Mouse (Mus musculus) intestine, embryonic 16.5 days (tissue): Measurements from ENCODE around the gene Prr12. TPM values are rescaled to one million over a fixed set of nuclear protein-coding genes. Genes with fewer than 3 reads are reported as not detected.

Experiments used
- ATAC-seq: fragments of 200-750 bp; cut with Nextera tagmentation; 2 replicates; pipeline ENCODE4 v1.8.0; 2017; ENCODE audit warnings: moderate TSS enrichment, moderate library complexity
- H3K27ac ChIP-seq: fragments of 300-500 bp; sonication (generic); 2 replicates; pipeline ENCODE4 v1.5.1; 2014; ENCODE audit warnings: mild to moderate bottlenecking, low read length
- H3K27me3 ChIP-seq: fragments of 300-500 bp; sonication (generic); replicated peaks from 2 replicates; pipeline ENCODE4 v1.6.1; 2014; ENCODE audit warnings: low read length, control low read depth, mixed read lengths; ENCODE audit not compliant: control insufficient read depth, insufficient read depth
- H3K36me3 ChIP-seq: fragments of 300-500 bp; sonication (generic); 2 replicates; pipeline ENCODE4 v1.6.1; 2014; ENCODE audit warnings: low read length, control low read depth; ENCODE audit not compliant: control insufficient read depth, insufficient read depth
- H3K4me1 ChIP-seq: fragments of 300-500 bp; sonication (generic); 2 replicates; pipeline ENCODE4 v1.6.1; 2014; ENCODE audit warnings: low read length, control low read depth, mixed read lengths; ENCODE audit not compliant: control insufficient read depth, insufficient read depth
- H3K4me2 ChIP-seq: fragments of 300-500 bp; sonication (generic); 2 replicates; pipeline ENCODE4 v1.6.1; 2014; ENCODE audit warnings: low read depth, low read length, control low read depth
- H3K4me3 ChIP-seq: fragments of 300-500 bp; sonication (generic); 2 replicates; pipeline ENCODE4 v1.5.1; 2014; ENCODE audit warnings: mild to moderate bottlenecking, low read length
- H3K9ac ChIP-seq: fragments of 300-500 bp; sonication (generic); 2 replicates; pipeline ENCODE4 v1.6.1; 2014; ENCODE audit warnings: low read depth, low read length
- H3K9me3 ChIP-seq: fragments of 300-500 bp; sonication (generic); 2 replicates; pipeline ENCODE4 v1.6.1; 2016; ENCODE audit warnings: low read length, control low read depth; ENCODE audit not compliant: control insufficient read depth
- WGBS: fragments of 180-500 bp; shearing (Covaris S2); extraction: QIAGEN DNeasy Blood & Tissue Kit; methylation state at CpG from one replicate; pipeline ENCODE4 v1.1.7; 2014; 5-methylcytosine and 5-hydroxymethylcytosine counted together
- polyA plus RNA-seq: library from polyadenylated mRNA; unstranded; fragments of >200 nt; fragmentation: Nextera tagmentation; extraction: Ambion mirVana; gene quantifications from 2 replicates; pipeline ENCODE4 v1.2.1, GENCODE M21; 2015

Prr12 gene
- polyA plus RNA-seq, 1 experiment from 2014 or later: 6.3 TPM

DNA sequence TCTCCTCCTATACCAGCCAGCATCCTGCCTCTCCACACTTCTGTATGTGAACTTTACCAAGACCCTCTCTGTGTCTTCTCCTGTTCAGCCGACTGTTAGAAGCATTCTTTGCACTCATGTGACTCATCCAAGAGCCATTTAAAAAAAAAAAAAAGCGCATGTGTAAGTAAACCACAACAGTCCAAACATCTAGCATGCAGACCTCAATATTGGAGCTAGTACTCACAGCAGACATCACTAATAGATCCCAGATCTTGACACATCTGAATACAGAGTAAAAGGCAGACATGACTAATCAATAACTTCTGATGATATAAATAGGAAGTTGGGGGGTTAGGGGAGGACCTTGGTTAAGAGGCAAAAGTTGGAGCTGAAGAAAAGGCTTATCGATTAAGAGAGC, 17.1 kb downstream of the Prr12 start:
- H3K4me1 ChIP-seq: no peaks in the 10 kb centered on the region
- 85% methylated on average over 3 of the region's 3 CpGs for WGBS
- no peak overlapping the region for H3K27ac ChIP-seq
- no peak overlapping the region for H3K4me2 ChIP-seq
- peaks cover 56% of the 10 kb centered on the region for H3K36me3 ChIP-seq
- H3K4me3 ChIP-seq: no peak overlapping the region
- no peaks in the 10 kb centered on the region for H3K9me3 ChIP-seq
- no peak overlapping the region for H3K9ac ChIP-seq
- no peaks in the 10 kb centered on the region for H3K27me3 ChIP-seq
- ATAC-seq: no peak

DNA sequence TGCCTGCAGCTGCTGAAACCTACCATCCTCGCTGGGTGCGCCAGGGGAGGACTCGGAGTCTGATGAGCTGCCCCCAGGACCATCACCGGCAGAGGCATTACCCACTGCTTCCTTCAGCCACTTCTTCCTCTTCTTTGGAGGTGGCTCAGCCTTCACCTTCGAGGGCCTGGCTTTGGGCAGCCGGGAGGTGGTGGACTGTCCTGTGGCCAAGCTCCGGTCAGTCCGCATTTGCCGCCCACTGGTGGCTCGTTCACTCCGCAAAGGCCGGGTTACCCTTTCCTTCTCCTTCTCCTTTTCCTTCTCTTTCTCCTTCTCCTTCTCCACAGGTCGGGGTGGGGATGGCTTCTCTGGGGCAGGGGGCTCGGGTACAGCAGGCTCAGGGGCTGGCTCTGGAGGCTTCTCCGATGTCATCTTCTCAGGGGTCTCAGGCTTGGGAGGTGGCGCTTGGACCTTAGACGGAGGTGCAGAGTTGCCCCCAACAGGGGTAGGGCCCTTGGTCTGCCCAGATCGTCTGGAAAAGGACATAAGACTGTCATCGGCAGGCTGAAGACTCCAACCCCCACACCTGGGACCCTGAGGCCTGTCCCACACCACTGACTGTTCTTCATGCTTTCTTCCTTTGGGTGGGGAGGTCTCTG, 18.8 kb downstream of the Prr12 start:
- Histone ChIP-seq H3K27me3 (no peaks in the 10 kb centered on the region), H3K9me3 (no peaks in the 10 kb centered on the region), H3K4me3 (no peak overlapping the region), H3K4me1 (no peaks in the 10 kb centered on the region), H3K4me2 (no peak overlapping the region), H3K27ac (no peak overlapping the region), H3K36me3 (peaks cover 47% of the 10 kb centered on the region), H3K9ac (no peak overlapping the region)
- no peak for ATAC-seq
- 94% methylated on average over 19 of the region's 19 CpGs for WGBS

DNA sequence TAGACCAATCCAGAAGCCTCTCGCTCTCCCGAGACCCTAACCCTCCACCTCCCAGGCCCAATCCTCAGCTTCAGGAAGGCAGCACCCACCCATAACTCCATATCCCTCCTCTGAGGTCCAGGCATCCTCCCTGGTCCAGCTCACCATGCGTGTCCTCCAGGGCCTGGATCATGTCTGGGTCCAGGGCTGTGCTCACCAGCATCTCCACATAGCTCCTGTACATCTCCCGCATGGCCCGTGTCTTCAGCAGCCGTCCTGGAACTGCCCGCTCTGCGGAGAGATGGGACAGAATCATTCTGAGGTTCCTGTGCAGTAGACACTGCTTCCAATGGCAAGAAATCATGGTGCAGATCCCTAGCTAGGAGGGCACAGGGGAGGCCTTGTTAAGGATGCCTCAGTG, 21.8 kb downstream of the Prr12 start:
- no peak overlapping the region for H3K9ac ChIP-seq
- no peak overlapping the region for H3K4me2 ChIP-seq
- H3K4me3 ChIP-seq: no peak overlapping the region
- WGBS: 96% methylated on average over 8 of the region's 8 CpGs
- H3K9me3 ChIP-seq: no peaks in the 10 kb centered on the region
- no peak overlapping the region for H3K27ac ChIP-seq
- H3K36me3 ChIP-seq: peaks cover 49% of the 10 kb centered on the region
- no peaks in the 10 kb centered on the region for H3K4me1 ChIP-seq
- H3K27me3 ChIP-seq: no peaks in the 10 kb centered on the region
- ATAC-seq: no peak

DNA sequence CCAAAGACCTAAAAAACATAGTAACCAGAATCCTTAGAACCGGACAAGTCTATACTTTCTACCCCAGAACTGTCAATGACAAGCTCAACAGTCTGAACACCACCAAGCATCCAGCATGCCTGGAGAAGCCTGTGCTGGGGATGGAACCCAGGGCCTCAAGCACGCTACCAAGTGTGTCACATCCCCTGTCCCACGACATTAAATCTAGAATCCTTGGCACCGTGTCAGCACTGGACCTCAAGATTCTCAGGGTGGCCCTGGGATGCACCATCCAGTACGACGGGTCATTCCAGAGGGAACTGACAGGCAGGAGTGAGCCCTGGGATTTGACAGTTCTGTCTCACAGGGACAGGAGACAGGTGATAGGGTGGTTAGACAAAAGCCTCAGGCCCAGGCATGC, 22.7 kb downstream of the Prr12 start:
- ATAC-seq: no peak
- no peaks in the 10 kb centered on the region for H3K4me1 ChIP-seq

GRCm38 (mm10) chr7:45028351-45028750, 24.3 kb downstream of the Prr12 start:
- no peak overlapping the region for H3K4me2 ChIP-seq
- WGBS: 94% methylated on average over 11 of the region's 11 CpGs
- H3K36me3 ChIP-seq: peaks cover 39% of the 10 kb centered on the region
- H3K27ac ChIP-seq: no peak overlapping the region
- H3K27me3 ChIP-seq: no peaks in the 10 kb centered on the region
- H3K9me3 ChIP-seq: no peaks in the 10 kb centered on the region
- no peak overlapping the region for H3K4me3 ChIP-seq
- ATAC-seq: no peak
- no peaks in the 10 kb centered on the region for H3K4me1 ChIP-seq
- no peak overlapping the region for H3K9ac ChIP-seq

More for the DNA sequence above, 22.7 kb downstream of the Prr12 start:
- 91% methylated on average over 6 of the region's 6 CpGs for WGBS
- no peak overlapping the region for H3K9ac ChIP-seq
- H3K27ac ChIP-seq: no peak overlapping the region
- peaks cover 47% of the 10 kb centered on the region for H3K36me3 ChIP-seq
- no peak overlapping the region for H3K4me3 ChIP-seq
- no peaks in the 10 kb centered on the region for H3K27me3 ChIP-seq
- no peak overlapping the region for H3K4me2 ChIP-seq
- no peaks in the 10 kb centered on the region for H3K9me3 ChIP-seq

DNA sequence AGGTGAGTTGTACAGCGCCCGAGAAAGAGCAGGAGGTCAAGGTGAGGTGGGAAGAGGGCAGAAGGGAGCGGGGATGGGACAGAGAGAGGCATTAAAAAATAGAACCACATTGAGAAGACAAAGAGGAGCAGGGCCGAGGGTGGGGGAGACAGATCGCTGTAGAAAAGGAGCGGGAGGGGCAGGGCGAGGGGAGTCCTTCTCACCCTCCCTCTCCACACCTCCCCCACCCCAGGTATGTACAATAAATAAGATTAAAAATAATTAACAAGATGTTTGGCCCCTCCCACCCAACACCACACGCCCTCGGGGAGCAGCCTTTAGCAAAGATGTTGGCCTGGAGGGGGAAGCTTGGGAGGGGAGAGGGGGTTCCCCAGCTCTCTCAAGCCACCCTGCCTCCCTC, 24.9 kb downstream of the Prr12 start:
- Histone ChIP-seq H3K4me1 (no peaks in the 10 kb centered on the region), H3K36me3 (peaks cover 36% of the 10 kb centered on the region), H3K27me3 (no peaks in the 10 kb centered on the region), H3K27ac (no peak overlapping the region), H3K4me3 (no peak overlapping the region), H3K9ac (no peak overlapping the region), H3K4me2 (no peak overlapping the region), H3K9me3 (no peaks in the 10 kb centered on the region)
- no peak for ATAC-seq
- WGBS: 86% methylated on average over 9 of the region's 9 CpGs

DNA sequence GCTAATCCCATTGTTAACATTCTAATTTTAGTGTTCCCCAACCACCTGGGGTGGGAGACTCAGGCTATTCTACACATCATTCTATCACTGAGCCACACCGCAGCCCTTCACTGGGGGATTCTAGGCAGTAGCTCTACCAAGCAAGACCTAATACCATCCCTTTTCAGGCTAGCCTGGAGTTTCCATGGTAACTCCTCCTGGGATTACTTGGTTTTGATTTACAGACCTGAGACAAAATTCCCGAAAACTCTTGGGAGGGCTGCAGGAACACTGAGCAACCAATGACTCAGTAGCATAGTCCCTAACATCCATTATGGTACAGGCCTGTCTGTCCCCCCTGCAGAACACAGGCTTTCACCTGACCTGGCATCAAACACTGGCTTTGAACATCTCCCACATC, 26.4 kb downstream of the Prr12 start:
- H3K27ac ChIP-seq: no peak overlapping the region
- no peak overlapping the region for H3K4me3 ChIP-seq
- H3K4me2 ChIP-seq: no peak overlapping the region
- no peak overlapping the region for H3K9ac ChIP-seq
- H3K36me3 ChIP-seq: peaks cover 27% of the 10 kb centered on the region
- ATAC-seq: no peak
- no peaks in the 10 kb centered on the region for H3K9me3 ChIP-seq
- 67% methylated on average over 2 of the region's 2 CpGs for WGBS
- H3K4me1 ChIP-seq: no peaks in the 10 kb centered on the region
- no peaks in the 10 kb centered on the region for H3K27me3 ChIP-seq

GRCm38 (mm10) chr7:45025601-45026220, 27.0 kb downstream of the Prr12 start:
- H3K9ac ChIP-seq: no peak overlapping the region
- WGBS: 80% methylated on average over 8 of the region's 8 CpGs
- no peak for ATAC-seq
- H3K27ac ChIP-seq: no peak overlapping the region
- H3K4me2 ChIP-seq: no peak overlapping the region
- no peaks in the 10 kb centered on the region for H3K27me3 ChIP-seq
- peaks cover 22% of the 10 kb centered on the region for H3K36me3 ChIP-seq
- no peak overlapping the region for H3K4me3 ChIP-seq
- H3K4me1 ChIP-seq: no peaks in the 10 kb centered on the region
- no peaks in the 10 kb centered on the region for H3K9me3 ChIP-seq

DNA sequence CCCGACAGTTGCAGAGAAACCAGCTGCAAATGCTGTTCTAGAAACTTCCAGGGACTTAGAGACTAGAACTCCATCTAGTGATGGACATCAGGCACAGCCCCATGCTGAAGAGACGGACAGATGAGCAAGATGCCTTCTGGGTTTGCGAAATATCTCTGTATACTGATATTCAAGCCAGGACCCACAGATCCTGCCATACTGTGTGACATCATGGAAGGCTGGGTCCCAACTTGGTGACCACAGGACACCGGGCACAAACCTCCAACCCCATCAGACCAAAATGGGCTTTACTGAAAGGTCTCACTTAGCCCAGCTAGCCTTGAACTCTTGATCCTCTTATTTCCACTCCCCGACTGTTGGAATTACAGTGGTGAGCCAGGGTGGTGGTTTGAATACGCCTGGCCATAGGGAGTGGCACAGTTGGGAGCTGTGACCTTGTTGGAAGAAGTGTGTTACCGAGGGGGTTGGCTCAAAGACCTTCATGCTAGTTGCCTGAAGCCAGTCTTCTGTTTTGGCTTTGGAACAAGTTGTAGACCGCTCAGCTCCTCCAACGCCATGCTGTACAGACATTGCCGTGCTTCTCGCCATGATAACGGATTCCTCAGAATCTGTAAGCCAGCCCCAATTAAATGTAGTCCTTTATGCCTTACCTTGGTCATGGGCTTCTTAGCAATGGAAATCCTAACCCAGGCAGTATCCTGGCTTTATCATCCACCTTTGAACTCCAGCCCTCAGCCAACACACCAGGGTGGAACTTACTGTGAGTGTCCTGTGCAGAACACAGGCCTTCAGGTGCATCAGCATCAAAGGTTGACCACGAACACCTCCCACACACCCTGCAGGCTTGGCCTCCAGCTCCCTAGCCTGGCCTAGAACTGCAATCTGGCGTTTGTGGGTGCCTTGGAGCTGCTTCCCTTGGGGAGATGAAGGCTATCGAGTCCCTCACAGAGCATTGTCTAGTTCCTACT, 28.1 kb downstream of the Prr12 start:
- Histone ChIP-seq H3K9ac (no peak overlapping the region), H3K9me3 (no peaks in the 10 kb centered on the region), H3K27me3 (no peaks in the 10 kb centered on the region), H3K27ac (no peak overlapping the region), H3K4me1 (no peaks in the 10 kb centered on the region), H3K4me3 (no peak overlapping the region), H3K36me3 (peaks cover 14% of the 10 kb centered on the region), H3K4me2 (no peak overlapping the region)
- WGBS: 83% methylated on average over 15 of the region's 15 CpGs
- peak; percentile 16; the same call in 1 of the 2 replicates for ATAC-seq
